Mouse (Mus musculus): ENCODE results near the gene Cmip. TPM values are rescaled to one million over a fixed set of nuclear protein-coding genes. Genes with fewer than 3 reads are reported as not detected.

Cmip gene
- polyA plus RNA-seq, 1 experiment, result 17.3 TPM

DNA sequence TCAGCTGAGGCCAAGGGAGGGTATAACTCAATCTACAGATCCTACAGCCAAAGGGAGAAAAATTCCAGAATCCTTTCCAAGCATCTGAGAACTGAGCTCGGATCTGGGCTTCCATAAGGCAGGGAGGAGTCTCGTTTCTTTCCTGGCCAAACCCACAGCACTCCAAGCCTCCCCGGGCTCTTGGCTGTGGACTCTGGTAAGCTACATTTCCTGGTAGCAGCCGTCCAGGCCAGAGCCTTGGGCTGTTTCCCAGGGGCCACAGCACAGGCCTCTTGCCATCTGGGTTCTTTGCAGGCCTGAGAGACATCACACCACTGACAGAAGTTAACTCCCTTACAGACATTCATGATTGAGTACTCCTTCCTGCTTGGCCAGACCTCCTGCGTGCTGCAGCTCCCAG is 180.8 kb downstream of the Cmip start:
- peaks cover 5% of the 10 kb centered on the region for H3K36me3 ChIP-seq (ENCODE audit: control insufficient read depth, insufficient read depth)
- no peaks in the 10 kb centered on the region for H3K27me3 ChIP-seq (ENCODE audit: control insufficient read depth, insufficient read depth, insufficient read length)
- H3ac ChIP-seq (ENCODE audit: control insufficient read depth, insufficient read length, low read depth), result no peak overlapping the region
- no peak overlapping the region for H3K4me3 ChIP-seq (ENCODE audit: insufficient read depth, poor library complexity, severe bottlenecking)
- no peaks in the 10 kb centered on the region for H3K79me3 ChIP-seq (ENCODE audit: low read depth)
- TF ChIP-seq FOSL1 (IDR thresholded peaks at IDR 0.05; ENCODE audit: insufficient read depth, low read length, poor library complexity, severe bottlenecking) (no peak), MYOG (IDR thresholded peaks at IDR 0.05; ENCODE audit: control insufficient read depth, extremely low read depth, insufficient read length) (no peak), MYOD1 (IDR thresholded peaks at IDR 0.05; ENCODE audit: control insufficient read depth, insufficient read length, low read depth) (no peak), USF1 (IDR thresholded peaks at IDR 0.05; ENCODE audit: low read depth) (no peak), CEBPB (IDR thresholded peaks at IDR 0.05; ENCODE audit: low read depth) (no peak), CTCF (IDR thresholded peaks at IDR 0.05; ENCODE audit: control insufficient read depth, insufficient read depth, insufficient read length) (no peak), MAX (IDR thresholded peaks at IDR 0.05) (no peak)
- no peaks in the 10 kb centered on the region for H3K79me2 ChIP-seq (ENCODE audit: control insufficient read depth, insufficient read depth)

DNA sequence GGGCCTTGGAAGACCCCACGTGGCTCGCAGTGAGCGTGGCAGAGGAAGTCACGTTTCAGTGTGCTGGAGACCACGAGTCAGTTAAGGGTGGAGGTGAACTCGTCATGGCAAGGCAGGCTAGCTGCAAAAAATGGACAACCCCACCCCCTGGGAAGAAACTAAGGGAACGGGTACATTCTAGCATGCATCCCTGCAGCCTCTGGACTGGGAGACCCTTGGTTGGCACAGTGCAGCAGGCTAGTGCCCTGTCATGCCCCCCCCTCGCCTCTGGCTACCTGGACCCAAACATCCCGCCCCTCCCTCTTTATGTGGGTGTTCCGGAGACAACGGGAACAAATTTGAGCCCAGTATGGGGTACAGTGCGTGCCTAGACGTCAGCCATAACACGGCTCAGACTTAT is 183.5 kb downstream of the Cmip start:
- no peaks in the 10 kb centered on the region for H3K27me3 ChIP-seq (ENCODE audit: control insufficient read depth, insufficient read depth, insufficient read length)
- H3K4me3 ChIP-seq (ENCODE audit: insufficient read depth, poor library complexity, severe bottlenecking), result no peak overlapping the region
- TF ChIP-seq CTCF (IDR thresholded peaks at IDR 0.05; ENCODE audit: control insufficient read depth, insufficient read depth, insufficient read length), result no peak
- no peak for TF ChIP-seq USF1 (IDR thresholded peaks at IDR 0.05; ENCODE audit: low read depth)
- no peak for TF ChIP-seq MAX (IDR thresholded peaks at IDR 0.05)
- TF ChIP-seq FOSL1 (IDR thresholded peaks at IDR 0.05; ENCODE audit: insufficient read depth, low read length, poor library complexity, severe bottlenecking), result no peak
- TF ChIP-seq CEBPB (IDR thresholded peaks at IDR 0.05; ENCODE audit: low read depth), result no peak
- no peak for TF ChIP-seq MYOD1 (IDR thresholded peaks at IDR 0.05; ENCODE audit: control insufficient read depth, insufficient read length, low read depth)
- TF ChIP-seq MYOG (IDR thresholded peaks at IDR 0.05; ENCODE audit: control insufficient read depth, extremely low read depth, insufficient read length), result no peak
- H3ac ChIP-seq (ENCODE audit: control insufficient read depth, insufficient read length, low read depth), result no peak overlapping the region
- H3K36me3 ChIP-seq (ENCODE audit: control insufficient read depth, insufficient read depth), result peaks cover 2% of the 10 kb centered on the region
- no peaks in the 10 kb centered on the region for H3K79me2 ChIP-seq (ENCODE audit: control insufficient read depth, insufficient read depth)
- no peaks in the 10 kb centered on the region for H3K79me3 ChIP-seq (ENCODE audit: low read depth)

DNA sequence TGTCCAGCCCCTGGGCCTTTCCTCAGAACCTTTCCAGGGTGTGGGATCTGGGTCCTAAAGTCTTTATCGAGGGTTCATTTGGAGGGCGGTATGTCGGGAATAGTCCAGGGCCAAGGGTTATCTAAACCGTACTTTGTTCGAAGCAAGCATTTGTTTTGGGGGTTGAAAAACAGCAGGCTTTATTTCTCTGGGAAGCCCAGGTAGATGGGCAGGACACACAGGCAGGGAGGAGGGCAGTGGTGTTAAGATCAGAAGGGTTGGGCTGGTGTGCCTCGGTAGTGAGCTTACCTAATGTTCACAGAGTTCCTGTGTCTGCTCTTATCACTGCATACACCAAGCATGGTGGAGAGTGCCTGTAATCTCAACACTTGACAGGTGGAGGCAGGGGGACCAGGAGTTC is 183.9 kb downstream of the Cmip start:
- Histone ChIP-seq H3K79me2 (ENCODE audit: control insufficient read depth, insufficient read depth) (no peaks in the 10 kb centered on the region), H3K79me3 (ENCODE audit: low read depth) (no peaks in the 10 kb centered on the region), H3ac (ENCODE audit: control insufficient read depth, insufficient read length, low read depth) (no peak overlapping the region), H3K36me3 (ENCODE audit: control insufficient read depth, insufficient read depth) (peaks cover 6% of the 10 kb centered on the region), H3K27me3 (ENCODE audit: control insufficient read depth, insufficient read depth, insufficient read length) (no peaks in the 10 kb centered on the region), H3K4me3 (ENCODE audit: insufficient read depth, poor library complexity, severe bottlenecking) (no peak overlapping the region)
- no peak for TF ChIP-seq MYOG (IDR thresholded peaks at IDR 0.05; ENCODE audit: control insufficient read depth, extremely low read depth, insufficient read length)
- no peak for TF ChIP-seq CEBPB (IDR thresholded peaks at IDR 0.05; ENCODE audit: low read depth)
- no peak for TF ChIP-seq MYOD1 (IDR thresholded peaks at IDR 0.05; ENCODE audit: control insufficient read depth, insufficient read length, low read depth)
- TF ChIP-seq CTCF (IDR thresholded peaks at IDR 0.05; ENCODE audit: control insufficient read depth, insufficient read depth, insufficient read length), result no peak
- no peak for TF ChIP-seq USF1 (IDR thresholded peaks at IDR 0.05; ENCODE audit: low read depth)
- no peak for TF ChIP-seq MAX (IDR thresholded peaks at IDR 0.05)
- TF ChIP-seq FOSL1 (IDR thresholded peaks at IDR 0.05; ENCODE audit: insufficient read depth, low read length, poor library complexity, severe bottlenecking), result no peak

DNA sequence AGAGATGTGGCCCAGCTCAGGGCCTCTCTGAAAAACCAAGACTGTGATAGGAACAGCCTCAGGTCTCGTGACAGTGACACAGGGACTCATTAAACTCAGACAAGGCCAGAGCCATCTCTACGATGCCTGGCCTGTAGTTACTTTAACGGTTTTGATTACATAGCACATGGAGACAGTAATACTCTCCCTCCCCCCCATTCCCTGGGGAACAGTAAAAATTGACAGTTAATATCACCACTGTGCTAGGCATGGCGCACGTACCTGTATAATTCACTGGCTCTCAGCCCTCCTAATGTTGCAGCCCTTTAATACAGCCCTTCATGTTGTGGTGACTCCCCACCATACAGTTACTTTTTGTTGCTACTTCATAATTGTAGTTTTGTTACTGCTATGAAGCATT is 188.6 kb downstream of the Cmip start:
- peaks cover 14% of the 10 kb centered on the region for H3K36me3 ChIP-seq (ENCODE audit: control insufficient read depth, insufficient read depth)
- TF ChIP-seq CEBPB (IDR thresholded peaks at IDR 0.05; ENCODE audit: low read depth), result no peak
- TF ChIP-seq MAX (IDR thresholded peaks at IDR 0.05), result no peak
- no peak for TF ChIP-seq MYOD1 (IDR thresholded peaks at IDR 0.05; ENCODE audit: control insufficient read depth, insufficient read length, low read depth)
- no peak for TF ChIP-seq FOSL1 (IDR thresholded peaks at IDR 0.05; ENCODE audit: insufficient read depth, low read length, poor library complexity, severe bottlenecking)
- TF ChIP-seq CTCF (IDR thresholded peaks at IDR 0.05; ENCODE audit: control insufficient read depth, insufficient read depth, insufficient read length), result no peak
- no peak for TF ChIP-seq MYOG (IDR thresholded peaks at IDR 0.05; ENCODE audit: control insufficient read depth, extremely low read depth, insufficient read length)
- TF ChIP-seq USF1 (IDR thresholded peaks at IDR 0.05; ENCODE audit: low read depth), result no peak
- H3K79me2 ChIP-seq (ENCODE audit: control insufficient read depth, insufficient read depth), result no peaks in the 10 kb centered on the region
- no peak overlapping the region for H3ac ChIP-seq (ENCODE audit: control insufficient read depth, insufficient read length, low read depth)
- no peaks in the 10 kb centered on the region for H3K79me3 ChIP-seq (ENCODE audit: low read depth)
- no peak overlapping the region for H3K4me3 ChIP-seq (ENCODE audit: insufficient read depth, poor library complexity, severe bottlenecking)
- no peaks in the 10 kb centered on the region for H3K27me3 ChIP-seq (ENCODE audit: control insufficient read depth, insufficient read depth, insufficient read length)

DNA sequence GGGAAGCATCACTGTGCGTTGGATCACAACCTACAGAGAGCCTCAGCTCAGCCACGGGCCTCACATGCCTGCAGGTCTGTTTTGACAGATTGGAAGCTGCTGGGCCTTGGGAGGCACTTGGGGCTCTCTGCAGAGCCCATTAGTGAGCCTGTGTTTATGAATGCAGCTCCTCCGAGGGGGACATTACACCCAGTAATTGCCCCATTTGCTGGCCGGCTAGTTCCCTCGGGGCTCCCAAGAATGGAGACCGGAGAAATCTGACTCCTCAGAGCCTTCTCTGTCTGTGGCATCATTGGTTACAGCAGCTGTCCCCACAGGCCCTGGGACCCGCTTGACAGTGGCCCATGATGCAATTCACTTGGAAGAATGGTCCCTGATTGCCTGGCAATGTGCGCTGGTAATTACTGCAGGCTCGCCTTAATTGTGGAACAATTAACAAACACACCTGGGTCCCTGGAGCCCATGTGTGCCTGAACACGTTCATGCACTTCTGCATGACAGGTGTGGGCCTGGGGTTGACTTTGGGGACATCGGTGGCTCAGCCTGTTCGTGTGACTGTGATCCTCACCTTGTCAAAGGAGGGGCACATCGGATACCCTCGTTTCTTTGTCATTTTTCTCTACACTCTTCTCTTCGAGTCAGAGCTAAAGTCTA is 189.6 kb downstream of the Cmip start:
- no peaks in the 10 kb centered on the region for H3K27me3 ChIP-seq (ENCODE audit: control insufficient read depth, insufficient read depth, insufficient read length)
- H3ac ChIP-seq (ENCODE audit: control insufficient read depth, insufficient read length, low read depth), result no peak overlapping the region
- peaks cover 14% of the 10 kb centered on the region for H3K36me3 ChIP-seq (ENCODE audit: control insufficient read depth, insufficient read depth)
- H3K79me3 ChIP-seq (ENCODE audit: low read depth), result no peaks in the 10 kb centered on the region
- H3K4me3 ChIP-seq (ENCODE audit: insufficient read depth, poor library complexity, severe bottlenecking), result no peak overlapping the region
- no peaks in the 10 kb centered on the region for H3K79me2 ChIP-seq (ENCODE audit: control insufficient read depth, insufficient read depth)
- TF ChIP-seq CTCF (IDR thresholded peaks at IDR 0.05; ENCODE audit: control insufficient read depth, insufficient read depth, insufficient read length), result no peak
- TF ChIP-seq FOSL1 (IDR thresholded peaks at IDR 0.05; ENCODE audit: insufficient read depth, low read length, poor library complexity, severe bottlenecking), result no peak
- TF ChIP-seq MYOD1 (IDR thresholded peaks at IDR 0.05; ENCODE audit: control insufficient read depth, insufficient read length, low read depth), result no peak
- TF ChIP-seq CEBPB (IDR thresholded peaks at IDR 0.05; ENCODE audit: low read depth), result no peak

DNA sequence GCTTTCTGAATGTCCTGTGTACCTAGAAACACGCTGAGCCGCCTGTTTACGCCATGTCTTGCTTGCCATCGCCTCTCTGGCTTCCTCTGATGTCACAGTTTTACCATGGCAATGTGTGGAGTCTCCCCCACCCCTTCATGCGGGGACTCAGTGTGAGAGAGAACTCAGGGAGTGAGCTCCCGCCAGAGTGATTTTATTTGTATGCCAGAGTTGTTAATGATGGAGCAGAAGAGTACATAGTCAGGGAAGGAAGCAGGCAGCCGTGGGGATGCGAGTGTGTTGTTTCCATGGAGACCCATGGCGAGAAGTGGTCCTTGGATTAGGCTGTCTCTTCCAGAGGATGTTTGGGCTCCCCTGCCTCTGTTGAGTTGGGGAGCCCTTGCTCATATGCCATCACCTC is 194.2 kb downstream of the Cmip start:
- Histone ChIP-seq H3K4me3 (ENCODE audit: insufficient read depth, poor library complexity, severe bottlenecking) (no peak overlapping the region), H3K79me3 (ENCODE audit: low read depth) (no peaks in the 10 kb centered on the region), H3K79me2 (ENCODE audit: control insufficient read depth, insufficient read depth) (no peaks in the 10 kb centered on the region), H3K36me3 (ENCODE audit: control insufficient read depth, insufficient read depth) (peaks cover 17% of the 10 kb centered on the region), H3K27me3 (ENCODE audit: control insufficient read depth, insufficient read depth, insufficient read length) (no peaks in the 10 kb centered on the region), H3ac (ENCODE audit: control insufficient read depth, insufficient read length, low read depth) (no peak overlapping the region)
- TF ChIP-seq FOSL1 (IDR thresholded peaks at IDR 0.05; ENCODE audit: insufficient read depth, low read length, poor library complexity, severe bottlenecking) (no peak), USF1 (IDR thresholded peaks at IDR 0.05; ENCODE audit: low read depth) (no peak), MAX (IDR thresholded peaks at IDR 0.05) (no peak), MYOG (IDR thresholded peaks at IDR 0.05; ENCODE audit: control insufficient read depth, extremely low read depth, insufficient read length) (no peak), CEBPB (IDR thresholded peaks at IDR 0.05; ENCODE audit: low read depth) (no peak), MYOD1 (IDR thresholded peaks at IDR 0.05; ENCODE audit: control insufficient read depth, insufficient read length, low read depth) (no peak), CTCF (IDR thresholded peaks at IDR 0.05; ENCODE audit: control insufficient read depth, insufficient read depth, insufficient read length) (no peak)

All from C2C12 (cell line).